ENCODE assay signal across 23 mouse cellular contexts in the genomic region with DNA sequence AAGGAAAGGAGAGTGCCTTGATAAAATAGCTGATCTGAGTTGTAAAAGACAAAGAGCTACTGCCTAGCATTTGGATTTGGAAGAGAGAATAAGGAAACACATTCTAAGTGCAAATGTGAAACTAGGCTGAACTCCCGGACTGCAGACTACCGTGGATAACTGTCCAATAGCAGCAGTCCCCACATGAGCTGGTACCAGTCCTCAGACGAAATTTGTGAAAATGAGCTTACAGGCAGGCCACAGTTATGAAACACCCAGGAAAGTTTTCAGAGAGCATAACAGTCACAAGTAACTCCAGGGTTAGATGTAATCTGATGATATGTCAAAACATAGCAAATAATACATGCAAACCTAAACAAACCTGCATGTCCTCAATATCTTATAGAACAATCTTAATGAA.
DNase-seq lines count a peak whose midpoint lies in the region; ATAC-seq and TF ChIP-seq lines count a peak whose summit lies in the region.
"Had no signal": no experiment of that assay in that cellular context is flagged by ENCODE, and none has a peak within 500 bp of the region (broad histone marks: within the 10 kb centered on the region; RNA-seq: fewer than 3 reads in every experiment).

No protein-coding gene starts in this region.

- no peak for ATAC-seq in megakaryocyte, adult 5-6 weeks (ENCODE audit: poor library complexity, severe bottlenecking)
- peak; percentile 61 to 62; a peak in 3 of 4 replicates for ATAC-seq in hematopoietic stem cell, adult 5-6 weeks (replicated peaks in 1 of 2; ENCODE audit: insufficient read depth in 1 of 2, low FRiP score in 2 of 2, low TSS enrichment in 1 of 2, low read depth in 1 of 2, poor library complexity in 2 of 2, severe bottlenecking in 2 of 2)
- ATAC-seq in forebrain, postnatal 0 days = no peak
- ATAC-seq: CD4-positive, CD25-positive, alpha-beta regulatory T cell, adult 4 months; forebrain, embryonic 16.5 days; hindbrain, postnatal 0 days had no signal

- H3K27me3 ChIP-seq in kidney, adult 2 months (replicated peaks; ENCODE audit: control insufficient read depth, insufficient read depth, low read length) = 0 out of 2 replicates have a peak, but pooled peaks cover 1% of the 10 kb centered on the region
- no peaks in the 10 kb centered on the region for H3K27me3 ChIP-seq in megakaryocyte, embryonic 14.5 days (replicated peaks)
- no peaks in the 10 kb centered on the region for H3K27me3 ChIP-seq in forebrain, postnatal 0 days (ENCODE audit: insufficient read depth, low read length)
- H3K27me3 ChIP-seq: embryonic facial prominence, embryonic 12.5 days; forebrain, embryonic 12.5 days; heart, embryonic 12.5 days had no signal

- H3K4me2 ChIP-seq in forebrain, postnatal 0 days (ENCODE audit: low read depth) = no peak overlapping the region
- H3K4me2 ChIP-seq: embryonic facial prominence, embryonic 12.5 days; forebrain, embryonic 12.5 days; heart, embryonic 12.5 days; hindbrain, embryonic 13.5 days had no signal

- no peaks in the 10 kb centered on the region for H3K4me1 ChIP-seq in kidney, adult 2 months (ENCODE audit: control insufficient read depth, insufficient read depth, low read length)
- H3K4me1 ChIP-seq in megakaryocyte, embryonic 14.5 days = peaks cover 3% of the 10 kb centered on the region; the same call in 1 of the 2 replicates
- no peaks in the 10 kb centered on the region for H3K4me1 ChIP-seq in forebrain, postnatal 0 days (ENCODE audit: insufficient read depth)
- H3K4me1 ChIP-seq: embryonic facial prominence, embryonic 12.5 days; forebrain, embryonic 12.5 days; hindbrain, embryonic 13.5 days had no signal

- peak; percentile 17 for DNase-seq in kidney, adult 2 months
- no peak for DNase-seq in kidney, postnatal 10 days
- no peak for DNase-seq in frontal cortex, adult 2 months (ENCODE audit: extremely low spot score in 1 of 2, low spot score in 1 of 2)
- DNase-seq in forebrain, postnatal 0 days = no peak
- DNase-seq: adrenal gland, postnatal 10 days; B cell, adult 2 months; cerebellum, adult 11 months; cerebellum, adult 8-10 months; cerebellum, postnatal 14 days; gastrocnemius, adult 2 months; gastrocnemius, postnatal 25 days; heart, postnatal 36 days had no signal

- no peaks in the 10 kb centered on the region for H3K9me3 ChIP-seq in megakaryocyte, embryonic 14.5 days
- no peaks in the 10 kb centered on the region for H3K9me3 ChIP-seq in forebrain, postnatal 0 days (ENCODE audit: low read length)
- H3K9me3 ChIP-seq: embryonic facial prominence, embryonic 12.5 days; forebrain, embryonic 12.5 days; G1E; heart, embryonic 12.5 days; hindbrain, embryonic 13.5 days had no signal

- WGBS in kidney, adult 2 months = 42% methylated on average over 3 of the region's 3 CpGs
- 80% methylated on average over 3 of the region's 3 CpGs for WGBS in forebrain, postnatal 0 days

- H3K9ac ChIP-seq in forebrain, postnatal 0 days = no peak overlapping the region
- H3K9ac ChIP-seq: embryonic facial prominence, embryonic 12.5 days; forebrain, embryonic 12.5 days; heart, embryonic 12.5 days; hindbrain, embryonic 13.5 days had no signal

- no peak for TF ChIP-seq CTCF in kidney, adult 2 months (conservative IDR thresholded peaks at IDR 0.05; ENCODE audit: insufficient read depth, insufficient read length, low read depth, low read length)
- no peak for TF ChIP-seq CTCF in forebrain, postnatal 0 days (IDR thresholded peaks at IDR 0.05; ENCODE audit: low read depth)

- no peak overlapping the region for H3K4me3 ChIP-seq in kidney, adult 2 months (ENCODE audit: insufficient read depth, low read depth, low read length)
- peak overlapping the region; percentile 33 for H3K4me3 ChIP-seq in megakaryocyte, embryonic 14.5 days (replicated peaks)
- H3K4me3 ChIP-seq in forebrain, postnatal 0 days (ENCODE audit: low read depth, low read length) = no peak overlapping the region
- H3K4me3 ChIP-seq: embryonic facial prominence, embryonic 12.5 days; forebrain, embryonic 12.5 days; gastrocnemius, adult 2 months; heart, embryonic 12.5 days; hindbrain, embryonic 13.5 days had no signal

- H3K27ac ChIP-seq in kidney, adult 2 months (ENCODE audit: insufficient read depth, low read depth, low read length) = no peak overlapping the region
- H3K27ac ChIP-seq in forebrain, postnatal 0 days (ENCODE audit: low read depth, low read length) = no peak overlapping the region
- H3K27ac ChIP-seq: embryonic facial prominence, embryonic 12.5 days; forebrain, embryonic 12.5 days; gastrocnemius, adult 2 months; hindbrain, embryonic 13.5 days; hindbrain, postnatal 0 days had no signal

- H3K36me3 ChIP-seq in kidney, adult 2 months (ENCODE audit: control insufficient read depth, insufficient read depth, low read length) = no peaks in the 10 kb centered on the region
- no peaks in the 10 kb centered on the region for H3K36me3 ChIP-seq in megakaryocyte, embryonic 14.5 days (replicated peaks; ENCODE audit: low read length)
- no peaks in the 10 kb centered on the region for H3K36me3 ChIP-seq in forebrain, postnatal 0 days (ENCODE audit: insufficient read depth)
- H3K36me3 ChIP-seq: embryonic facial prominence, embryonic 12.5 days; forebrain, embryonic 12.5 days; G1E; heart, embryonic 12.5 days; hindbrain, embryonic 13.5 days had no signal

- TF ChIP-seq POLR2A in kidney, adult 2 months (IDR thresholded peaks at IDR 0.05; ENCODE audit: low read depth, low read length) = no peak

Comparison
In these comparisons a context has a peak if more than half of its experiments do, and no peak if none do; other contexts are left out.
1. ATAC-seq: peak in hematopoietic stem cell, adult 5-6 weeks (2 of 2); none in megakaryocyte, adult 5-6 weeks (single experiment) and forebrain, postnatal 0 days (single experiment).